Mouse (Mus musculus) midbrain, embryonic 14.5 days (tissue): ENCODE measurements around the gene Gpr68. TPM values are rescaled to one million over a fixed set of nuclear protein-coding genes. Genes with fewer than 3 reads are reported as not detected.

Experiments
- ATAC-seq: fragments of 200-750 bp; cut with Nextera tagmentation; 2 replicates; pipeline ENCODE4 v1.8.0; 2017; ENCODE audit warnings: moderate number of reproducible peaks, moderate library complexity; ENCODE audit not compliant: low FRiP score, low TSS enrichment
- DNase-seq: peaks from one replicate; pipeline ENCODE4 v3.0.0-alpha.2; 2015
- H3K27ac ChIP-seq: fragments of 300-500 bp; sonication (generic); replicated peaks from 2 replicates; pipeline ENCODE4 v1.5.1; 2014; ENCODE audit warnings: mild to moderate bottlenecking, low read depth, low read length, moderate library complexity
- H3K27me3 ChIP-seq: fragments of 300-500 bp; sonication (generic); 2 replicates; pipeline ENCODE4 v1.6.1; 2014; ENCODE audit warnings: low read length, control low read depth, mixed read lengths; ENCODE audit not compliant: control insufficient read depth, insufficient read depth
- H3K36me3 ChIP-seq: fragments of 300-500 bp; sonication (generic); 2 replicates; pipeline ENCODE4 v1.6.1; 2014; ENCODE audit warnings: low read length, control low read depth; ENCODE audit not compliant: control insufficient read depth, insufficient read depth
- H3K4me1 ChIP-seq: fragments of 300-500 bp; sonication (generic); 2 replicates; pipeline ENCODE4 v1.6.1; 2014; ENCODE audit warnings: mild to moderate bottlenecking, antibody characterized with exemption, low read length, control low read depth; ENCODE audit not compliant: control insufficient read depth, insufficient read depth
- H3K4me2 ChIP-seq: fragments of 300-500 bp; sonication (generic); 2 replicates; pipeline ENCODE4 v1.6.1; 2014; ENCODE audit warnings: mild to moderate bottlenecking, low read length, moderate library complexity
- H3K4me3 ChIP-seq: fragments of 300-500 bp; sonication (generic); replicated peaks from 2 replicates; pipeline ENCODE4 v1.5.1; 2014; ENCODE audit warnings: low read depth, low read length
- H3K9ac ChIP-seq: fragments of 300-500 bp; sonication (generic); replicated peaks from 2 replicates; pipeline ENCODE4 v1.6.1; 2014; ENCODE audit warnings: mild to moderate bottlenecking, low read length, moderate library complexity
- H3K9me3 ChIP-seq: fragments of 300-500 bp; sonication (generic); 2 replicates; pipeline ENCODE4 v1.6.1; 2016; ENCODE audit warnings: low read length, control low read depth, mixed read lengths; ENCODE audit not compliant: control insufficient read depth
- WGBS: fragments of 180-500 bp; shearing (Covaris S2); extraction: QIAGEN DNeasy Blood & Tissue Kit; methylation state at CpG from one replicate; pipeline ENCODE4 v1.1.7; 2014; 5-methylcytosine and 5-hydroxymethylcytosine counted together
- polyA plus RNA-seq: library from polyadenylated mRNA; unstranded; fragments of >200 nt; fragmentation: Nextera tagmentation; extraction: Ambion mirVana; gene quantifications from 2 replicates; pipeline ENCODE4 v1.2.1, GENCODE M21; 2014

Gene Gpr68
- polyA plus RNA-seq, 1 experiment from 2014 or later: 2.1 TPM

- Histone ChIP-seq H3K4me3 (no peak overlapping the region), H3K4me1 (no peaks in the 10 kb centered on the region), H3K9ac (no peak overlapping the region), H3K27me3 (no peaks in the 10 kb centered on the region), H3K4me2 (no peak overlapping the region), H3K9me3 (no peaks in the 10 kb centered on the region), H3K36me3 (no peaks in the 10 kb centered on the region), H3K27ac (no peak overlapping the region)
- DNase-seq (no peak), ATAC-seq (no peak)
- WGBS: 90% methylated on average over 2 of the region's 2 CpGs
These were observed 51.7 kb downstream of the Gpr68 start for GRCm38 (mm10) chr12:100856337-100856736.

GRCm38 (mm10) chr12:100852370-100852769 is 55.6 kb downstream of the Gpr68 start:
- no peak for DNase-seq
- 81% methylated on average over 3 of the region's 3 CpGs for WGBS
- Histone ChIP-seq H3K27me3 (no peaks in the 10 kb centered on the region), H3K4me1 (no peaks in the 10 kb centered on the region), H3K4me2 (no peak overlapping the region), H3K9ac (no peak overlapping the region), H3K4me3 (no peak overlapping the region), H3K36me3 (no peaks in the 10 kb centered on the region), H3K27ac (no peak overlapping the region), H3K9me3 (no peaks in the 10 kb centered on the region)
- no peak for ATAC-seq

- 77% methylated on average over 7 of the region's 7 CpGs for WGBS
- H3K9me3 ChIP-seq: no peaks in the 10 kb centered on the region
- no peak overlapping the region for H3K9ac ChIP-seq
- H3K27me3 ChIP-seq: no peaks in the 10 kb centered on the region
- H3K4me1 ChIP-seq: no peaks in the 10 kb centered on the region
- H3K36me3 ChIP-seq: no peaks in the 10 kb centered on the region
- ATAC-seq (peak; percentile 62; the same call in 1 of the 2 replicates), DNase-seq (peak; percentile 87)
- no peak overlapping the region for H3K4me2 ChIP-seq
- H3K27ac ChIP-seq: no peak overlapping the region
- no peak overlapping the region for H3K4me3 ChIP-seq
These were observed 58.4 kb downstream of the Gpr68 start for GRCm38 (mm10) chr12:100849421-100850138.

DNA sequence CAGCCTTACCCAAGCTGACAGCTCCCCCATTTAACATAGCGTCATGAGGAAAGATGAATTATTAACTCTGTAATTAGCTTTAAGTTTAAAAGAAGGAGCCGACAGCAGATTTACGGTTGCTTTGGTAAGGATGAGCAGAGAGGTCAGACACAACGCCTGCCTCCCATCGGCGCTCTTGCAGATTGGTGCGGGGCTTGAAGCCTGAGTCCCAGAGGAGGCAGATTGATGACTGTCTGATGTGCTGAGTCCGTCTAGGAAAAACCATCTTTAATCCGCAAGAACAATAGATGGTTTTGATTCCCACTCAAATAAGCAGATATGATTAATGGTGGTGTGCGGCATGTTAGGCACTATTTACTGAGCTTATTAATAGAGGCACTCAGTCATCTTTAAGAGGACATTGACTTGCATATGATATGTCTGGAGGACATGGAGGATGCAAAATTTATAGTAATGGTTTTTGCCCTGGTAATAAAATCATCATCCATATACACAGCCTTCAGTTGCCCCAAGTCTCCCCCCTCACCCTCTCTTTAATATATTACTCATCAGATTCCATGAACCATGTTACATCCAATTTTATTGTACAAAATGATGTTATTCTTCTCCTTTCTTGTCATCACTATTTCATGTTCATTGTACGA is 60.4 kb downstream of the Gpr68 start:
- H3K4me3 ChIP-seq: no peak overlapping the region
- H3K9me3 ChIP-seq: no peaks in the 10 kb centered on the region
- WGBS: 62% methylated on average over 11 of the region's 11 CpGs
- H3K9ac ChIP-seq: no peak overlapping the region
- no peaks in the 10 kb centered on the region for H3K27me3 ChIP-seq
- H3K4me1 ChIP-seq: no peaks in the 10 kb centered on the region
- DNase-seq (peak; percentile 27), ATAC-seq (no peak)
- no peak overlapping the region for H3K4me2 ChIP-seq
- H3K36me3 ChIP-seq: no peaks in the 10 kb centered on the region
- no peak overlapping the region for H3K27ac ChIP-seq

- Histone ChIP-seq H3K4me2 (no peak overlapping the region), H3K4me1 (no peaks in the 10 kb centered on the region), H3K27me3 (no peaks in the 10 kb centered on the region), H3K9me3 (no peaks in the 10 kb centered on the region), H3K9ac (no peak overlapping the region), H3K4me3 (no peak overlapping the region), H3K36me3 (no peaks in the 10 kb centered on the region), H3K27ac (no peak overlapping the region)
- ATAC-seq: no peak
- WGBS: 44% methylated on average over 1 of the region's 1 CpGs
- no peak for DNase-seq
These were observed 61.4 kb downstream of the Gpr68 start for GRCm38 (mm10) chr12:100846566-100846965.

DNA sequence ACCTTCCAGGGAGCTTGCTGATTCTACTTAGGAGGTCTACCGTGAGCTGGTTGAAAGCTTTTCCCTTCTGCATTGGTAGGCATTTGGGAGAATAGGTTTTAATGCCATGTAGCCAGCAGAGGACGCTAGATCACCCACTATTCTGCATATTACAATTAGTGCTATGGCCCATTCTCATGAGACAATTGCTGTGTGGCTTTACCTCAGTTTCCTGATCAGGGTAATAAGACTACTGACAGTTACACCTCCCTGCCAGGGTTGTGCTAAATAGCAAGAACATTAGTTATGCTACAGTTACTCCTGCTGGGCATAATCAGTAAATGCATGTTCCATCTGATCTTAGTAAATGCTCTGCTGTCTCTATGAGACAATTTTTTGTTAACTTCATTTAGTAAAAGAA is 62.2 kb downstream of the Gpr68 start:
- WGBS: 30% methylated on average over 2 of the region's 2 CpGs
- Histone ChIP-seq H3K4me1 (no peaks in the 10 kb centered on the region), H3K4me2 (no peak overlapping the region), H3K4me3 (no peak overlapping the region), H3K36me3 (no peaks in the 10 kb centered on the region), H3K27me3 (no peaks in the 10 kb centered on the region), H3K9ac (no peak overlapping the region), H3K9me3 (no peaks in the 10 kb centered on the region), H3K27ac (no peak overlapping the region)
- DNase-seq (no peak), ATAC-seq (no peak)

GRCm38 (mm10) chr12:100844546-100844945 is 63.5 kb downstream of the Gpr68 start:
- H3K4me1 ChIP-seq: no peaks in the 10 kb centered on the region
- ATAC-seq (no peak), DNase-seq (no peak)
- no peak overlapping the region for H3K9ac ChIP-seq
- no peaks in the 10 kb centered on the region for H3K27me3 ChIP-seq
- no peak overlapping the region for H3K4me2 ChIP-seq
- H3K27ac ChIP-seq: no peak overlapping the region
- H3K9me3 ChIP-seq: no peaks in the 10 kb centered on the region
- no peak overlapping the region for H3K4me3 ChIP-seq
- no peaks in the 10 kb centered on the region for H3K36me3 ChIP-seq
- 88% methylated on average over 7 of the region's 7 CpGs for WGBS

DNA sequence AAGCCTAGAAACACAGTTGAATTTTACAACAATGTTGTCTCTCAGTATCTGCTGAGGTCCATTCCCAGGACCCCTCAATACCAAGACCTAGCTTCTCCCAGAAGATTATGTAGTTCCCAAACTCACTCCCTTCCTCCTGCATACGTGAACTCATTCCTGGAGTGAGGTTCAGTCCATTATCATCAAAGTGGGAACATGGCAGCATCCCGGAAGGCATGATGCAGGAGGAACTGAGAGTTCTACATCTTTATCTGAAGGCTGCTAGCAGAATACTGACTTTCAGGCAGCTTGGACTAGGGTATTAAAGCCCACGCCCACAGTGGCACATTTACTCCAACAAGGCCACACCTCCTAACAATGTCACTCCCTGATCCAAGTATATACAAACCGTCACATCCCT is 64.8 kb downstream of the Gpr68 start:
- no peaks in the 10 kb centered on the region for H3K36me3 ChIP-seq
- H3K4me3 ChIP-seq: no peak overlapping the region
- H3K9ac ChIP-seq: no peak overlapping the region
- no peak for DNase-seq
- no peak overlapping the region for H3K27ac ChIP-seq
- no peak overlapping the region for H3K4me2 ChIP-seq
- H3K27me3 ChIP-seq: no peaks in the 10 kb centered on the region
- no peaks in the 10 kb centered on the region for H3K4me1 ChIP-seq
- no peaks in the 10 kb centered on the region for H3K9me3 ChIP-seq
- WGBS: 79% methylated on average over 4 of the region's 4 CpGs
- no peak for ATAC-seq

DNA sequence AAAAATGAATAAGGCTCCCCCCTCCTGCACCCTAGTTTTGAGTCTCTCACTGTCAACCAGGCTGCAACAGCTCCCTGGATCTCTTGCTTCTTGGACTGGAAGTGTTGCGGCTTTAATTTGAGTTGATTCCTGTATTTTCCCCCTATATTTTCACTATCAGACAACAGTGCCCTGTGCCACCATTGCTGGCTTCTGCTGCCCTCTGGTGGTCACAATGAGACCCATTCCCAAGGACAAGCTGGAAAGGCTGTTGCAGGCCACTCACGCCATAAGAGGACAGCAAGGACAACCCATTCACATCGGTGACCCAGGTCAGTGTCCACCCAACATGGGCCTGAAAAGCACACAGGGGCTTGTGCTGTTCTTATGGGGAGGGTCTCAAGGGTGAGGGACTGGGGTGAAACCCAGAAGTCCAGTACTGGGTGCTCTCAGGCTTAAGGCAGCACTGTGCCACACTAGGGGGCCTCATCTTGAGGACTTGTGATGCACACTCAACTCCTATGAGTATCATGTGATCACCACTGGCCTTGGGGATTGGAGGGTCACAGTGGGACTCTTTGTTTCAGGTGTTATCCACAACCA is 66.7 kb downstream of the Gpr68 start:
- Histone ChIP-seq H3K27ac (no peak overlapping the region), H3K4me3 (no peak overlapping the region), H3K9me3 (no peaks in the 10 kb centered on the region), H3K4me2 (no peak overlapping the region), H3K27me3 (no peaks in the 10 kb centered on the region), H3K9ac (no peak overlapping the region), H3K4me1 (no peaks in the 10 kb centered on the region), H3K36me3 (no peaks in the 10 kb centered on the region)
- peak; percentile 64 for ATAC-seq
- 17% methylated on average over 3 of the region's 3 CpGs for WGBS
- peak; percentile 93 for DNase-seq
